Mouse (Mus musculus) MEL (cell line): Measurements from ENCODE around the gene Bcas3. TPM values are rescaled to one million over a fixed set of nuclear protein-coding genes. Genes with fewer than 3 reads are reported as not detected.

Experiments
- DNase-seq: peaks from one replicate; pipeline ENCODE4 v3.0.0; 2011; ENCODE audit warnings: low read depth, low spot score
- H3K27ac ChIP-seq: 2 replicates; pipeline ENCODE4 v1.5.1; 2012; ENCODE audit warnings: low read depth, mild to moderate bottlenecking, control low read depth, low read length, moderate library complexity; ENCODE audit not compliant: control insufficient read depth
- H3K27me3 ChIP-seq, 2 experiments: fragments of 150-350 bp in 1 of 2; sonication (generic) in 1 of 2; 2 replicates each; pipeline ENCODE4 v1.6.1; 2012; ENCODE audit warnings: low read length in 2 of 2, mild to moderate bottlenecking in 2 of 2, improper control_type of control experiment in 1 of 2, moderate library complexity in 1 of 2; ENCODE audit not compliant: insufficient read depth in 2 of 2, control insufficient read depth in 1 of 2
- H3K36me3 ChIP-seq, 2 experiments: 2 replicates each; pipeline ENCODE4 v1.6.1; 2012 to 2014; ENCODE audit warnings: low read length in 2 of 2, improper control_type of control experiment in 1 of 2, inconsistent platforms in 1 of 2, mild to moderate bottlenecking in 1 of 2; ENCODE audit not compliant: insufficient read depth in 2 of 2, control insufficient read depth in 1 of 2
- H3K4me1 ChIP-seq, 2 experiments: fragments of 150-350 bp in 1 of 2; sonication (generic) in 1 of 2; 2 replicates each; pipeline ENCODE4 v1.6.1; 2012; ENCODE audit warnings: low read length in 2 of 2, improper control_type of control experiment in 1 of 2, mild to moderate bottlenecking in 1 of 2; ENCODE audit not compliant: insufficient read depth in 2 of 2, control insufficient read depth in 1 of 2
- H3K4me3 ChIP-seq, 2 experiments: fragments of 150-350 bp in 1 of 2; sonication (generic) in 1 of 2; 2 replicates each; pipeline ENCODE4 v1.5.1; 2012; ENCODE audit warnings: low read depth in 2 of 2, low read length in 2 of 2, mild to moderate bottlenecking in 2 of 2, moderate library complexity in 2 of 2, control low read depth in 1 of 2, improper control_type of control experiment in 1 of 2; ENCODE audit not compliant: control insufficient read depth in 1 of 2, insufficient read depth in 1 of 2
- H3K79me2 ChIP-seq: 2 replicates; pipeline ENCODE4 v1.6.1; 2012; ENCODE audit warnings: mild to moderate bottlenecking, low read length, moderate library complexity; ENCODE audit not compliant: control insufficient read depth, poor library complexity, insufficient read depth
- H3K9ac ChIP-seq: 2 replicates; pipeline ENCODE4 v1.6.1; 2012; ENCODE audit warnings: low read depth, mild to moderate bottlenecking, control low read depth, low read length, moderate library complexity; ENCODE audit not compliant: control insufficient read depth, poor library complexity, severe bottlenecking
- H3K9me3 ChIP-seq: fragments of 150-350 bp; sonication (generic); replicated peaks from 2 replicates; pipeline ENCODE4 v1.6.1; 2012; ENCODE audit warnings: mild to moderate bottlenecking, low read length, improper control_type of control experiment, moderate library complexity; ENCODE audit not compliant: insufficient read depth
- BHLHE40 ChIP-seq: IDR thresholded peaks from 2 replicates; pipeline ENCODE4 v1.6.1; 2012; ENCODE audit warnings: low read depth, mild to moderate bottlenecking, inconsistent platforms, low read length, improper control_type of control experiment, borderline replicate concordance
- CHD2 ChIP-seq: IDR thresholded peaks from 2 replicates; pipeline ENCODE4 v1.6.1; 2011; ENCODE audit warnings: low read length, improper control_type of control experiment
- E2F4 ChIP-seq: IDR thresholded peaks from 2 replicates; pipeline ENCODE4 v1.6.1; 2011; ENCODE audit warnings: low read depth, low read length, improper control_type of control experiment, borderline replicate concordance
- EP300 ChIP-seq, 2 experiments: IDR thresholded peaks; 2 replicates each; pipeline ENCODE4 v1.6.1; 2011; ENCODE audit warnings: improper control_type of control experiment in 2 of 2, low read length in 2 of 2, low read depth in 1 of 2, mild to moderate bottlenecking in 1 of 2
- ETS1 ChIP-seq: IDR thresholded peaks from 2 replicates; pipeline ENCODE4 v1.6.1; 2012; ENCODE audit warnings: low read depth, mild to moderate bottlenecking, inconsistent platforms, low read length, improper control_type of control experiment, moderate library complexity
- HCFC1 ChIP-seq: IDR thresholded peaks from 2 replicates; pipeline ENCODE4 v1.6.1; 2012; ENCODE audit warnings: low read depth, mild to moderate bottlenecking, inconsistent platforms, low read length, improper control_type of control experiment, moderate library complexity
- JUND ChIP-seq: IDR thresholded peaks from 2 replicates; pipeline ENCODE4 v1.6.1; 2011; ENCODE audit warnings: low read depth, mild to moderate bottlenecking, improper control_type of control experiment, low read length
- KAT2A ChIP-seq: conservative IDR thresholded peaks from 2 replicates; pipeline ENCODE4 v1.6.1; 2012; ENCODE audit warnings: low read depth, low read length, improper control_type of control experiment, inconsistent platforms
- MAFK ChIP-seq: IDR thresholded peaks from 2 replicates; pipeline ENCODE4 v1.6.1; 2011; ENCODE audit warnings: low read depth, mild to moderate bottlenecking, low read length, improper control_type of control experiment, borderline replicate concordance
- MAX ChIP-seq: IDR thresholded peaks from 2 replicates; pipeline ENCODE4 v1.6.1; 2011; ENCODE audit warnings: low read length, improper control_type of control experiment
- MAZ ChIP-seq: IDR thresholded peaks from 2 replicates; pipeline ENCODE4 v1.6.1; 2012; ENCODE audit warnings: low read depth, mild to moderate bottlenecking, inconsistent platforms, low read length, improper control_type of control experiment
- MEF2A ChIP-seq: IDR thresholded peaks from 2 replicates; pipeline ENCODE4 v1.6.1; 2014; ENCODE audit warnings: low read depth, mild to moderate bottlenecking, inconsistent platforms, low read length, improper control_type of control experiment; ENCODE audit not compliant: poor library complexity, insufficient replicate concordance, severe bottlenecking; ENCODE audit errors: extremely low read depth
- MYB ChIP-seq: IDR thresholded peaks from 2 replicates; pipeline ENCODE4 v1.6.1; 2011; ENCODE audit warnings: mild to moderate bottlenecking, low read depth, low read length, improper control_type of control experiment
- MYC ChIP-seq: IDR thresholded peaks from 2 replicates; pipeline ENCODE4 v1.6.1; 2011; ENCODE audit warnings: low read depth, mild to moderate bottlenecking, low read length, improper control_type of control experiment, moderate library complexity
- NELFE ChIP-seq: IDR thresholded peaks from 2 replicates; pipeline ENCODE4 v1.6.1; 2011; ENCODE audit warnings: low read depth, low read length, improper control_type of control experiment
- NRF1 ChIP-seq: IDR thresholded peaks from 2 replicates; pipeline ENCODE4 v1.6.1; 2014; ENCODE audit warnings: low read depth, mild to moderate bottlenecking, inconsistent platforms, low read length, improper control_type of control experiment, moderate library complexity; ENCODE audit not compliant: poor library complexity, insufficient read depth, severe bottlenecking
- POLR2A ChIP-seq, 2 experiments: IDR thresholded peaks; 2 replicates each; pipeline ENCODE4 v1.6.1; 2011 to 2012; ENCODE audit warnings: low read length in 2 of 2, mild to moderate bottlenecking in 2 of 2, control low read depth in 1 of 2, improper control_type of control experiment in 1 of 2, low read depth in 1 of 2, moderate library complexity in 1 of 2; ENCODE audit not compliant: control insufficient read depth in 1 of 2, insufficient read depth in 1 of 2, poor library complexity in 1 of 2
- POLR2AphosphoS5 ChIP-seq: IDR thresholded peaks from 2 replicates; pipeline ENCODE4 v1.6.1; 2012; ENCODE audit warnings: low read depth, borderline replicate concordance, mild to moderate bottlenecking, inconsistent platforms, low read length, moderate library complexity, mixed read lengths
- RAD21 ChIP-seq: IDR thresholded peaks from 2 replicates; pipeline ENCODE4 v1.6.1; 2011; ENCODE audit warnings: mild to moderate bottlenecking, low read depth, low read length, improper control_type of control experiment
- RCOR1 ChIP-seq: IDR thresholded peaks from 2 replicates; pipeline ENCODE4 v1.6.1; 2012; ENCODE audit warnings: low read depth, mild to moderate bottlenecking, inconsistent platforms, low read length, improper control_type of control experiment
- SIN3A ChIP-seq: IDR thresholded peaks from 2 replicates; pipeline ENCODE4 v1.6.1; 2012; ENCODE audit warnings: low read length, improper control_type of control experiment, inconsistent platforms
- SMC3 ChIP-seq: IDR thresholded peaks from 2 replicates; pipeline ENCODE4 v1.6.1; 2011; ENCODE audit warnings: low read depth, low read length, improper control_type of control experiment
- TAL1 ChIP-seq: IDR thresholded peaks from 2 replicates; pipeline ENCODE4 v1.6.1; 2012; ENCODE audit warnings: mild to moderate bottlenecking, inconsistent platforms, low read length, moderate library complexity, mixed read lengths
- USF1 ChIP-seq: IDR thresholded peaks from 2 replicates; pipeline ENCODE4 v1.6.1; 2014; ENCODE audit warnings: low read depth, mild to moderate bottlenecking, inconsistent platforms, low read length, improper control_type of control experiment, moderate library complexity
- ZC3H11A ChIP-seq: IDR thresholded peaks from 2 replicates; pipeline ENCODE4 v1.6.1; 2012; ENCODE audit warnings: low read depth, mild to moderate bottlenecking, inconsistent platforms, low read length, improper control_type of control experiment
- ZMIZ1 ChIP-seq: IDR thresholded peaks from 2 replicates; pipeline ENCODE4 v1.6.1; 2012; ENCODE audit warnings: low read depth, mild to moderate bottlenecking, inconsistent platforms, low read length, improper control_type of control experiment, moderate library complexity
- ZNF384 ChIP-seq: IDR thresholded peaks from 2 replicates; pipeline ENCODE4 v1.6.1; 2012; ENCODE audit warnings: low read depth, mild to moderate bottlenecking, inconsistent platforms, low read length, improper control_type of control experiment
- polyA plus RNA-seq, 2 experiments: library from polyadenylated mRNA; stranded (reverse) in 1 of 2; unstranded in 1 of 2; fragments of >175 nt in 1 of 2; fragments of >200 nt in 1 of 2; gene quantifications; 2 replicates each; pipeline versions ENCODE4 v1.2.1 to v1.2.4; 2012; ENCODE audit warnings: low replicate concordance in 2 of 2, low read depth in 1 of 2; ENCODE audit not compliant: insufficient read length in 2 of 2, insufficient read depth in 1 of 2, missing spikeins in 1 of 2
- total RNA-seq: library from RNA; depleted of rRNA; stranded (reverse); fragments of 300-350 nt; gene quantifications from 2 replicates; pipeline ENCODE4 v1.2.3, GENCODE M21; 2012

Gene Bcas3
- total and polyA plus RNA-seq, 3 experiments: 8.6 to 14.7 TPM; not detected in 1

- no peaks in the 10 kb centered on the region for H3K36me3 ChIP-seq
- H3K79me2 ChIP-seq: no peaks in the 10 kb centered on the region
- H3K9me3 ChIP-seq: no peaks in the 10 kb centered on the region
- DNase-seq: no peak
- no peak overlapping the region for H3K4me3 ChIP-seq
- TF ChIP-seq USF1: no peak
- no peak for TF ChIP-seq E2F4
- TF ChIP-seq SMC3: no peak
- TF ChIP-seq SIN3A: no peak
- TF ChIP-seq RAD21: no peak
- TF ChIP-seq POLR2AphosphoS5: no peak
- TF ChIP-seq NELFE: no peak
- TF ChIP-seq HCFC1: no peak
- TF ChIP-seq MAFK: no peak
- no peak for TF ChIP-seq MAZ
- no peak for TF ChIP-seq ZMIZ1
- TF ChIP-seq RCOR1: no peak
- no peak for TF ChIP-seq TAL1
- TF ChIP-seq POLR2A (IDR thresholded peaks at IDR 0.05; ENCODE audit: control insufficient read depth in 1 of 2, insufficient read depth in 1 of 2, low read depth in 1 of 2, low read length in 2 of 2, poor library complexity in 1 of 2): no peak
- TF ChIP-seq ETS1: no peak
- no peak for TF ChIP-seq MYB
- TF ChIP-seq NRF1: no peak
- TF ChIP-seq MEF2A: no peak
- no peak for TF ChIP-seq JUND
- no peak for TF ChIP-seq EP300 (IDR thresholded peaks at IDR 0.05; ENCODE audit: low read depth in 1 of 2, low read length in 2 of 2)
- no peak overlapping the region for H3K9ac ChIP-seq
- no peaks in the 10 kb centered on the region for H3K27me3 ChIP-seq
- H3K4me1 ChIP-seq: no peaks in the 10 kb centered on the region
- H3K27ac ChIP-seq: no peak overlapping the region
Measured at GRCm38 (mm10) chr11:85811676-85812075, 458.7 kb downstream of the Bcas3 start.

GRCm38 (mm10) chr11:85812201-85812966 lies 459.4 kb downstream of the Bcas3 start:
- H3K27me3 ChIP-seq: no peaks in the 10 kb centered on the region
- no peak overlapping the region for H3K27ac ChIP-seq
- no peak overlapping the region for H3K9ac ChIP-seq
- H3K79me2 ChIP-seq: no peaks in the 10 kb centered on the region
- H3K9me3 ChIP-seq: no peaks in the 10 kb centered on the region
- no peaks in the 10 kb centered on the region for H3K4me1 ChIP-seq
- H3K36me3 ChIP-seq: no peaks in the 10 kb centered on the region
- TF ChIP-seq MEF2A (no peak), EP300 (IDR thresholded peaks at IDR 0.05; ENCODE audit: low read depth in 1 of 2, low read length in 2 of 2) (no peak), ZC3H11A (no peak), KAT2A (no peak), MAX (no peak), BHLHE40 (no peak), ZNF384 (no peak), NELFE (no peak), RCOR1 (no peak), SMC3 (no peak), SIN3A (no peak), CHD2 (no peak), ZMIZ1 (no peak), MYC (no peak)
- H3K4me3 ChIP-seq: no peak overlapping the region
- no peak for DNase-seq
